Mouse (Mus musculus): ENCODE results near the gene Sav1.

- TF ChIP-seq CTCF (IDR thresholded peaks at IDR 0.05; ENCODE audit: low read depth) = no peak
- TF ChIP-seq EP300 (IDR thresholded peaks at IDR 0.05; ENCODE audit: low read depth) = no peak
These were observed 64.7 kb downstream of the Sav1 start for GRCm38 (mm10) chr12:69922099-69922498.
